Mouse (Mus musculus) forebrain, postnatal 0 days (tissue): Measurements from ENCODE around the gene Prim2. TPM values are rescaled to one million over a fixed set of nuclear protein-coding genes. Genes with fewer than 3 reads are reported as not detected.

Experiments used
- ATAC-seq: fragments of 200-750 bp; cut with Nextera tagmentation; 2 replicates; pipeline ENCODE4 v1.8.0; 2017; ENCODE audit warnings: mild to moderate bottlenecking, moderate library complexity
- DNase-seq: peaks from one replicate; pipeline ENCODE4 v3.0.0-alpha.2; 2015
- H3K27ac ChIP-seq: fragments of 300-500 bp; sonication (generic); 2 replicates; pipeline ENCODE4 v1.5.1; 2014; ENCODE audit warnings: low read depth, mild to moderate bottlenecking, antibody characterized with exemption, low read length, moderate library complexity, mixed read lengths
- H3K27me3 ChIP-seq: fragments of 300-500 bp; sonication (generic); 2 replicates; pipeline ENCODE4 v1.6.1; 2014; ENCODE audit warnings: mild to moderate bottlenecking, low read length, mixed read lengths; ENCODE audit not compliant: insufficient read depth
- H3K36me3 ChIP-seq: fragments of 300-500 bp; sonication (generic); 2 replicates; pipeline ENCODE4 v1.6.1; 2014; ENCODE audit warnings: mild to moderate bottlenecking, moderate library complexity; ENCODE audit not compliant: insufficient read depth
- H3K4me1 ChIP-seq: fragments of 300-500 bp; sonication (generic); 2 replicates; pipeline ENCODE4 v1.6.1; 2014; ENCODE audit warnings: antibody characterized with exemption; ENCODE audit not compliant: insufficient read depth
- H3K4me2 ChIP-seq: fragments of 300-500 bp; sonication (generic); 2 replicates; pipeline ENCODE4 v1.6.1; 2014; ENCODE audit warnings: low read depth, mild to moderate bottlenecking, moderate library complexity
- H3K4me3 ChIP-seq: fragments of 300-500 bp; sonication (generic); 2 replicates; pipeline ENCODE4 v1.5.1; 2014; ENCODE audit warnings: low read depth, low read length, mixed read lengths
- H3K9ac ChIP-seq: fragments of 300-500 bp; sonication (generic); 2 replicates; pipeline ENCODE4 v1.6.1; 2014; ENCODE audit warnings: mild to moderate bottlenecking
- H3K9me3 ChIP-seq: fragments of 300-500 bp; sonication (generic); 2 replicates; pipeline ENCODE4 v1.6.1; 2016; ENCODE audit warnings: low read length
- CTCF ChIP-seq: sonication (generic); IDR thresholded peaks from 2 replicates; pipeline ENCODE4 v1.5.1; 2016; ENCODE audit warnings: antibody characterized with exemption, control low read depth, low read depth
- WGBS: fragments of 180-500 bp; shearing (Covaris S2); extraction: QIAGEN DNeasy Blood & Tissue Kit; methylation state at CpG from one replicate; pipeline ENCODE4 v1.1.7; 2014; 5-methylcytosine and 5-hydroxymethylcytosine counted together
- polyA plus RNA-seq: library from polyadenylated mRNA; unstranded; fragments of >200 nt; fragmentation: Nextera tagmentation; extraction: Ambion mirVana; gene quantifications from 2 replicates; pipeline ENCODE4 v1.2.1, GENCODE M21; 2015
- total RNA-seq: library from RNA; depleted of rRNA; stranded (reverse); fragments of >200 nt; gene quantifications from 2 replicates; pipeline ENCODE4 v1.2.3, GENCODE M21; 2014; rRNA removed

Gene Prim2
- total and polyA plus RNA-seq, 2 experiments from 2014 or later = 18.3 to 26.9 TPM

DNA sequence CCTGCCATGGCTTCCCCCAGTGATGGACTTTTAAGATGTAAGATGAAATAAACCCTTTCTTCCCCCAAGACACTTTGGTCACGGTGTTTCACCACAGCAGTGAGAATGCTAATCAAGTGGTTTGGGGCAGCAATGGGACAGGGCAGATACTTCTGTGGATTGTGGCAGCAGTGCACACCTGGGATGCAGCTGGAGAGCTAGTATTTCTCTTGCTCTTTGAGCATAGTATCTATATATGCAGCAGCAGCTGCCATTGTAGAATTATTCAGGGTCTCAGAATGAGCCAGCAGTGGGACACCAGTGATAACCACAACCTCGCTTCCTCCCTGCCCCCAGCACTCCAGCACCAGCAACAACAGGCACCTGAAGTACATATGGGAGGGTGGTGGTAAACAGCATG lies 233.4 kb downstream of the Prim2 start:
- no peak for ATAC-seq
- no peaks in the 10 kb centered on the region for H3K36me3 ChIP-seq
- H3K9ac ChIP-seq = no peak overlapping the region
- H3K4me3 ChIP-seq = no peak overlapping the region
- H3K4me1 ChIP-seq = no peaks in the 10 kb centered on the region
- no peak for DNase-seq
- no peak overlapping the region for H3K27ac ChIP-seq
- no peaks in the 10 kb centered on the region for H3K9me3 ChIP-seq
- 90% methylated on average over 2 of the region's 2 CpGs for WGBS
- no peaks in the 10 kb centered on the region for H3K27me3 ChIP-seq
- H3K4me2 ChIP-seq = no peak overlapping the region
- no peak for TF ChIP-seq CTCF

Other genes with a start within 250 kb of the Prim2 start
- gene Rab23, start 50.1 kb upstream of the Prim2 start, total RNA-seq = 9.0 and 13.8 TPM in 2 replicates
- gene Rab23, start 50.1 kb upstream of the Prim2 start, polyA plus RNA-seq = 21.1 and 25.4 TPM in 2 replicates
- gene Bag2, start 88.0 kb upstream of the Prim2 start, total RNA-seq = 26.5 and 33.1 TPM in 2 replicates
- gene Bag2, start 88.0 kb upstream of the Prim2 start, polyA plus RNA-seq = 27.6 and 29.0 TPM in 2 replicates
- 57.2 and 67.2 TPM in 2 replicates for gene Zfp451, start 144.8 kb upstream of the Prim2 start, total RNA-seq
- 20.7 and 29.1 TPM in 2 replicates for gene Zfp451, start 144.8 kb upstream of the Prim2 start, polyA plus RNA-seq
- gene Bend6, start 238.0 kb upstream of the Prim2 start, total RNA-seq = 124 and 153 TPM in 2 replicates
- 96.7 and 111 TPM in 2 replicates for gene Bend6, start 238.0 kb upstream of the Prim2 start, polyA plus RNA-seq
- 127 and 134 TPM in 2 replicates for gene Dst, start 238.4 kb upstream of the Prim2 start, total RNA-seq
- 16.3 and 23.1 TPM in 2 replicates for gene Dst, start 238.4 kb upstream of the Prim2 start, polyA plus RNA-seq